In the genomic region with DNA sequence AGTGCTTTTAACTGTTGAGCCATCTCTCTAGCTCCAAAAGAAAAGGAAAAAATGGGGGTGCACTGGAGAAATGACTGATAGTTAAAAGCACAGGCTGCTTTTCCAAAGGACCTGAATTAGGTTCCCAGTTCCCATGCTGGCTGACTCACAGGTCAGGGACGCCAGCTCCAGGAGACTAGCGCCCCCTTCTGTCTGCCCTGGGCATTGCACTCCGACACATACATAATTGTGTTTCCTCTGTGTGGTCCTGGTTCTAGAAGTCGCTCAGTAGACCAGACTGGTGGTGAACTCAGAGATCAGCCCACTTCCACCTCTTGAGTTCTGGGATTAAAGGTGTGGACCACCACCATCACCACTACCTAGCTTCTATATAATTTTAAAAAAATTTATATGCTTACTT, we compare ENCODE assay signal across 8 mouse cellular contexts. TPM values are rescaled to one million over a fixed set of nuclear protein-coding genes. Genes with fewer than 3 reads are reported as not detected.
DNase-seq lines count a peak whose midpoint lies in the region.
"Had no signal": no experiment of that assay in that cellular context is flagged by ENCODE, and none has a peak within 500 bp of the region (broad histone marks: within the 10 kb centered on the region; RNA-seq: fewer than 3 reads in every experiment).

No protein-coding gene starts in this region.

- peak; percentile 40 for DNase-seq in heart, postnatal 4 days
- DNase-seq in heart, postnatal 14 days: no peak
- peak; percentile 41 to 46 for DNase-seq in right cerebral cortex, postnatal 10 days (ENCODE audit: low spot score in 2 of 2)
- DNase-seq in right cerebral cortex, postnatal 14 days: no peak
- peak; percentile 49 for DNase-seq in WW6 (ENCODE audit: low read depth, low spot score)
- DNase-seq in testis, postnatal 10 days (ENCODE audit: low spot score): peak; percentile 72
- DNase-seq in heart, adult 18-20 months: no peak
- DNase-seq: gastrocnemius, postnatal 14 days had no signal

- intact Hi-C loops in heart, postnatal 14 days (cut with DNase I): no loop called here

RNA-seq across cellular contexts. Expression of gene Pnmal2, which starts 7.2 kb away (rescaled TPM):
- total RNA-seq in heart, postnatal 4 days (2021): 1 to 10 TPM; 6.3 to 7.3 TPM
- 1 to 10 TPM; 3.6 to 4.0 TPM for total RNA-seq in heart, postnatal 14 days (2021)
- 1 to 10 TPM; 3.7 to 4.0 TPM for total RNA-seq in heart, adult 18-20 months (2021)

RNA-seq across cellular contexts. Expression of gene Calm3, which starts 13.4 kb away (rescaled TPM):
- 100 to 1,000 TPM; 309 to 310 TPM for total RNA-seq in heart, postnatal 4 days (2021)
- total RNA-seq in heart, postnatal 14 days (2021): 100 to 1,000 TPM; 228 to 250 TPM
- 100 to 1,000 TPM; 166 to 200 TPM for total RNA-seq in heart, adult 18-20 months (2021)

RNA-seq across cellular contexts. Expression of gene Pnmal1, which starts 22.2 kb away (rescaled TPM):
- not detected for total RNA-seq in heart, postnatal 4 days (2021)
- total RNA-seq in heart, postnatal 14 days (2021): not detected
- not detected for total RNA-seq in heart, adult 18-20 months (2021)
- total RNA-seq: gastrocnemius, postnatal 14 days had no signal

RNA-seq across cellular contexts. Expression of gene Ptgir, which starts 31.0 kb away (rescaled TPM):
- total RNA-seq in heart, postnatal 4 days (2021): 1 to 10 TPM; 1.9 to 2.7 TPM
- total RNA-seq in heart, postnatal 14 days (2021): 1 to 10 TPM; 1.4 to 1.6 TPM
- 1 to 10 TPM; 1.5 TPM for total RNA-seq in heart, adult 18-20 months (2021)

RNA-seq across cellular contexts. Expression of gene Gm42372, which starts 45.6 kb away (rescaled TPM):
- total RNA-seq in heart, postnatal 4 days (2021): under 1 TPM in 1 of 2 experiments, not detected in 1; 0.05 TPM
- under 1 TPM; 0.07 TPM for total RNA-seq in heart, postnatal 14 days (2021)
- total RNA-seq in heart, adult 18-20 months (2021): under 1 TPM in 1 of 2 experiments, not detected in 1; 0.08 TPM

Comparison
In these comparisons a context has a peak if more than half of its experiments do, and no peak if none do; other contexts are left out.
1. DNase-seq: peak in heart, postnatal 4 days (single experiment), right cerebral cortex, postnatal 10 days (2 of 2), WW6 (single experiment) and testis, postnatal 10 days (single experiment); none in heart, postnatal 14 days (0 of 2), right cerebral cortex, postnatal 14 days (single experiment) and heart, adult 18-20 months (0 of 2).